Mouse (Mus musculus) adrenal gland, adult 2 months (tissue): ENCODE data around the gene Mmadhc. TPM values are rescaled to one million over a fixed set of nuclear protein-coding genes. Genes with fewer than 3 reads are reported as not detected.

Source experiments
- DNase-seq: peaks from one replicate; pipeline ENCODE4 v3.0.0; 2021
- polyA plus RNA-seq: library from polyadenylated mRNA; depleted of rRNA; stranded (reverse); fragments of >200 nt; gene quantifications from 2 replicates; pipeline ENCODE4 v1.2.3, GENCODE M21; 2012; rRNA removed
- total RNA-seq, 2 experiments: library from RNA; stranded (reverse); gene quantifications; 2 replicates each; pipeline ENCODE4 v1.2.3; 2021

Mmadhc gene
- total and polyA plus RNA-seq, 3 experiments = 59.0 to 122 (median 83.7) TPM

GRCm38 (mm10) chr2:50265215-50265785 lies 31.3 kb downstream of the Mmadhc start:
- peak; percentile 7 for DNase-seq

- no peak for DNase-seq
Measured at GRCm38 (mm10) chr2:50264059-50264458, 32.5 kb downstream of the Mmadhc start.

- DNase-seq = no peak
Measured at GRCm38 (mm10) chr2:50254955-50255354, 41.6 kb downstream of the Mmadhc start.

- no peak for DNase-seq
Measured at GRCm38 (mm10) chr2:50248551-50248950, 48.0 kb downstream of the Mmadhc start.

DNA sequence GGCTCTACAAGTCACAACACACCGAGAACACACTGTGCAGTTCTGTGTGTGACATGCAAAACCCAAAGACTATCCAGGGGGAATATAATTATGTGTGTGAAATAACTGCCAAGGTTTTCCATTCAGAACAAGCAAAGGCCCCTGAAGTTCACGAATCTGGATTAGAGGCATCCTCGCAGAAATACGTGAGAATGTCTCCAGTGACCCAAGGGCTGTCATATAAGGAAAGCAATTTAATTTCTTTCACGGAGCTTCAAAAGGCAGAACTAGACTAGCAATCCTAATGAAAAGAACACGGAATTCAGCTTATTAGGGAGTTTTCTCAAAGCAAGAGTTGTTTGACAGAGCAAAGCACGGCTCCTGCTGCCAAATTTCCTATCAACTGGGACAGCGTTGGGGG lies 63.1 kb downstream of the Mmadhc start:
- no peak for DNase-seq

Other genes starting within 250 kb of the Mmadhc start
- gene Lypd6, start 230.4 kb downstream of the Mmadhc start, total RNA-seq = 10 to 100 TPM in 1 of 2 experiments, 1 to 10 TPM in 1; 7.3 to 26.6 TPM
- 40.8 and 62.2 TPM in 2 replicates for gene Lypd6, start 230.4 kb downstream of the Mmadhc start, polyA plus RNA-seq